Mouse (Mus musculus) cortical plate, adult 2 months (tissue): ENCODE results near the gene Ccdc89.

ENCODE experiments used
- CTCF ChIP-seq: fragments of 200-500 bp; IDR thresholded peaks from 2 replicates; pipeline ENCODE4 v1.5.1; 2011; ENCODE audit warnings: mild to moderate bottlenecking, control low read depth, low read length; ENCODE audit not compliant: insufficient read depth; ENCODE audit errors: extremely low read depth
- POLR2A ChIP-seq: fragments of 200-500 bp; IDR thresholded peaks from 2 replicates; pipeline ENCODE4 v1.6.1; 2011; ENCODE audit warnings: mild to moderate bottlenecking, low read length, control low read depth; ENCODE audit not compliant: insufficient read depth; ENCODE audit errors: extremely low read depth

- TF ChIP-seq CTCF (no peak), POLR2A (peak; percentile 77)
These were observed 39.4 kb upstream of the Ccdc89 start for GRCm38 (mm10) chr7:90386885-90387459.
